Mouse (Mus musculus): ENCODE measurements around the gene Rprd1b. TPM values are rescaled to one million over a fixed set of nuclear protein-coding genes. Genes with fewer than 3 reads are reported as not detected.
A peak's percentile ranks its signal among the peaks of the same experiment; 100 is the strongest.

Gene Rprd1b
- polyA plus RNA-seq, 2 experiments, result 14.1 to 21.6 TPM

DNA sequence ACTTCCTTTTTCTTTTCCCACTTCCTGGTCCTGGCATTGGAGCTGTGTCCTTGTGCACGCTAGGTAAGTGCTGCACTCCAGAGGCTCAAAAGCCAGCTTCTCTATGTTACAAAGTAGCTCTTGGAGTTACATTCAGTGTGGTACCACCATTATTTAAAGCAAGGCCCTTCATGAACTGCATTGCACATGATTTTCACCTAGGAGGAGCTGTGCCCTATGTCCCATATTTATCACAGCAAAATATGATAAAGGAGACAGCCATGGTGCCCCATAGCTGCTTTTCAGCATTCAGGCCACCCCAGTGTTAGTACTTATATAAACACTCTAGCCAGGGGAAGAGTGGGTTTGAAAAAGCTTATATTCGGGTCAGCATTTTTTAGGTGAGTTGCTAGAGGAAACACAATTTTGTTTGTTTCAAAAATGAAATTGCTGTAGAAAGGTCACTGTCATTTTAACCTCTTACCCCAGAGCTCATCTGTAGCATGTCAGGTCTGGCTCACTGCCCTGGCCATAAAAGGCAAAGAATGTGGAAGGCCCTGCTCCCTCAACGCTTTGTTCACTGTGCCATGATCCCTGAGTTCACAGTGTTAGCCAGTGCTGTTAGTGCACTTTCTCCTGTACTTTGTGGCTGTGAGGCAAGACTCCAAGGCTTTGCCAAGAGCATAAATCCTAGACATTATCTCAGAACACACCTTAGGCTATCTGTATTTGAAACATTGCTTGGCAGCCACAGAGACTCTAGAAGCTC lies 42.8 kb downstream of the Rprd1b start:
- no peak for DNase-seq (ENCODE audit: low read depth in 3 of 3, low spot score in 3 of 3)
- no peaks in the 10 kb centered on the region for H3K4me1 ChIP-seq (replicated peaks; ENCODE audit: control insufficient read depth in 2 of 2, insufficient read depth in 2 of 2, low read length in 1 of 2)
- no peak overlapping the region for H3K4me3 ChIP-seq (ENCODE audit: insufficient read depth in 1 of 2, low read depth in 2 of 2, low read length in 2 of 2)
- peaks cover 44% of the 10 kb centered on the region for H3K36me3 ChIP-seq (replicated peaks; ENCODE audit: control insufficient read depth, insufficient read depth, low read depth)
- no peak overlapping the region for H3K9ac ChIP-seq (replicated peaks)
- TF ChIP-seq EP300 (IDR thresholded peaks at IDR 0.05; ENCODE audit: low read depth), result no peak
- no peak for TF ChIP-seq CTCF (IDR thresholded peaks at IDR 0.05; ENCODE audit: low read depth)
- no peaks in the 10 kb centered on the region for H3K9me3 ChIP-seq (ENCODE audit: control insufficient read depth, low read length)
- 80% methylated on average over 3 of the region's 3 CpGs for WGBS (ENCODE audit: insufficient replicate concordance)
- ATAC-seq (ENCODE audit: insufficient read depth), result no peak
- no peaks in the 10 kb centered on the region for H3K27me3 ChIP-seq (ENCODE audit: control insufficient read depth, insufficient read depth, low read length)
- H3K4me2 ChIP-seq (ENCODE audit: low read depth), result no peak overlapping the region
- no peak overlapping the region for H3K27ac ChIP-seq

DNA sequence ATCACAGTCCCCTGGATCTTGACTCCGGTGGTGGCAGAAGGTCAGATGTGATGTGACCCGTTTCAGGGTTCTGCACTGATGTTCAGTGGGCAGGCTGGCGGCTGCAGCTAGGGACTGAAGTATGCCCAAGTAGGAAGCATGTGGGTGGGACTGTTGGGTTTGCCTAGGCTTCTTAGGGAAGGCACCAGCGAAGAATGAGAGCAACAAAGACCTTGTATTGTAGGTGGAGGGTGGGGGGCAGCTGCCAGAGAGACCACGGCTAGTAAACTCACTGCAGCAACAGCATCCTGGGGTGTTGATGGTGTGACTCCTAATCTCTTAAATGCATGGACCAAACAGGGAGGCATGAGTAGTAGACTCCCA lies 43.3 kb downstream of the Rprd1b start:
- H3K36me3 ChIP-seq (replicated peaks; ENCODE audit: control insufficient read depth, insufficient read depth, low read depth), result peaks cover 45% of the 10 kb centered on the region
- no peak overlapping the region for H3K4me3 ChIP-seq (ENCODE audit: insufficient read depth in 1 of 2, low read depth in 2 of 2, low read length in 2 of 2)
- H3K9me3 ChIP-seq (ENCODE audit: control insufficient read depth, low read length), result no peaks in the 10 kb centered on the region
- no peaks in the 10 kb centered on the region for H3K27me3 ChIP-seq (ENCODE audit: control insufficient read depth, insufficient read depth, low read length)
- no peak overlapping the region for H3K9ac ChIP-seq (replicated peaks)
- WGBS (ENCODE audit: insufficient replicate concordance), result 85% methylated on average over 5 of the region's 5 CpGs
- DNase-seq (ENCODE audit: low read depth in 3 of 3, low spot score in 3 of 3) (no peak), ATAC-seq (ENCODE audit: insufficient read depth) (no peak)
- H3K4me2 ChIP-seq (ENCODE audit: low read depth), result no peak overlapping the region
- no peak overlapping the region for H3K27ac ChIP-seq
- TF ChIP-seq CTCF (IDR thresholded peaks at IDR 0.05; ENCODE audit: low read depth) (no peak), EP300 (IDR thresholded peaks at IDR 0.05; ENCODE audit: low read depth) (no peak)
- H3K4me1 ChIP-seq (replicated peaks; ENCODE audit: control insufficient read depth in 2 of 2, insufficient read depth in 2 of 2, low read length in 1 of 2), result no peaks in the 10 kb centered on the region

DNA sequence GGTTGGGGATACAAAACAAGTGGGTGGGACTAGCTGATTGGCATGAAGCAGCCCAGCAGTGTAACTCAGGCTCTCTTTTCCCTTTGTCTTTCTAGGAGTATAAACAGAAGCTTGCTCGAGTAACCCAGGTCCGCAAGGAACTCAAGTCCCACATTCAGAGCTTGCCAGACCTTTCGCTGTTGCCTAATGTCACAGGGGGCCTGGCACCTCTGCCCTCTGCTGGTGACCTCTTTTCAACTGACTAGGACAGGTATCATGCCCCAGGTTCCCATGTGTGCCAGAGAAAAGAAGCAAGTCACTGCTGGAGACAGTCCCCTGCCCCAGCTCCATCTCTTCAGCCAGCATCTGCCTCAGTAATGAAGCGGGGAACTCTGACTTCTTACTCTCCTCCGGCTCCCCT lies 46.5 kb downstream of the Rprd1b start:
- Histone ChIP-seq H3K4me1 (replicated peaks; ENCODE audit: control insufficient read depth in 2 of 2, insufficient read depth in 2 of 2, low read length in 1 of 2) (peaks cover 0 to 8% of the 10 kb centered on the region in 2 experiments; a peak in 1 of 4 replicates), H3K4me2 (ENCODE audit: low read depth) (no peak overlapping the region), H3K9me3 (ENCODE audit: control insufficient read depth, low read length) (no peaks in the 10 kb centered on the region), H3K36me3 (replicated peaks; ENCODE audit: control insufficient read depth, insufficient read depth, low read depth) (peaks cover 39% of the 10 kb centered on the region), H3K4me3 (ENCODE audit: insufficient read depth in 1 of 2, low read depth in 2 of 2, low read length in 2 of 2) (no peak overlapping the region), H3K27ac (no peak overlapping the region), H3K9ac (replicated peaks) (no peak overlapping the region), H3K27me3 (ENCODE audit: control insufficient read depth, insufficient read depth, low read length) (no peaks in the 10 kb centered on the region)
- ATAC-seq (ENCODE audit: insufficient read depth) (no peak), DNase-seq (ENCODE audit: low read depth in 3 of 3, low spot score in 3 of 3) (no peak)
- 89% methylated on average over 5 of the region's 5 CpGs for WGBS (ENCODE audit: insufficient replicate concordance)
- TF ChIP-seq CTCF (IDR thresholded peaks at IDR 0.05; ENCODE audit: low read depth), result 0 out of 2 replicates have a peak, but pooled peaks have one; percentile 2
- TF ChIP-seq EP300 (IDR thresholded peaks at IDR 0.05; ENCODE audit: low read depth), result no peak

DNA sequence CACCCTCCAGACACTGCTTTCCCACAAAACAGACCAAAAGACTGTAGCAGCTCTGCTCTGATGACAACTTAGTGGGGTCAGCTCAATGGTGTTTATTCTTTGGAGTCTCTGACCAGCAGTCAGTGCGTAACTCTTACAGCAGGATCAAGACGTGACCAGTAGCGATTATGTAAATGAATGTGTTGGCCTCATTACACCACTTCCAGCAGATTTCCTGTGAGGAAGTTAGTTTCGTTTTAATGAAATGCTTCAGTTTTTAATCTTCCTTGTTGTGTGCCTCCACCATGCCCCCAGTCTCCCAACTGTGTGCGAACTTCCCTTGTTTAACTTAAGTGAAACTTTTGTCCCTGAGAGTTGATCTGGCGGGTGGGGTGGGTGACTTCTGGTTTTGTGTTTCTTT lies 48.4 kb downstream of the Rprd1b start:
- Histone ChIP-seq H3K27me3 (ENCODE audit: control insufficient read depth, insufficient read depth, low read length) (no peaks in the 10 kb centered on the region), H3K36me3 (replicated peaks; ENCODE audit: control insufficient read depth, insufficient read depth, low read depth) (peaks cover 28% of the 10 kb centered on the region), H3K27ac (no peak overlapping the region), H3K9me3 (ENCODE audit: control insufficient read depth, low read length) (no peaks in the 10 kb centered on the region), H3K4me1 (replicated peaks; ENCODE audit: control insufficient read depth in 2 of 2, insufficient read depth in 2 of 2, low read length in 1 of 2) (peaks cover 0 to 13% of the 10 kb centered on the region in 2 experiments; a peak in 2 of 4 replicates), H3K4me3 (ENCODE audit: insufficient read depth in 1 of 2, low read depth in 2 of 2, low read length in 2 of 2) (no peak overlapping the region), H3K4me2 (ENCODE audit: low read depth) (no peak overlapping the region), H3K9ac (replicated peaks) (no peak overlapping the region)
- WGBS (ENCODE audit: insufficient replicate concordance), result 72% methylated on average over 6 of the region's 6 CpGs
- TF ChIP-seq CTCF (IDR thresholded peaks at IDR 0.05; ENCODE audit: low read depth) (no peak), EP300 (IDR thresholded peaks at IDR 0.05; ENCODE audit: low read depth) (no peak)
- ATAC-seq (ENCODE audit: insufficient read depth) (no peak), DNase-seq (ENCODE audit: low read depth in 3 of 3, low spot score in 3 of 3) (no peak)

DNA sequence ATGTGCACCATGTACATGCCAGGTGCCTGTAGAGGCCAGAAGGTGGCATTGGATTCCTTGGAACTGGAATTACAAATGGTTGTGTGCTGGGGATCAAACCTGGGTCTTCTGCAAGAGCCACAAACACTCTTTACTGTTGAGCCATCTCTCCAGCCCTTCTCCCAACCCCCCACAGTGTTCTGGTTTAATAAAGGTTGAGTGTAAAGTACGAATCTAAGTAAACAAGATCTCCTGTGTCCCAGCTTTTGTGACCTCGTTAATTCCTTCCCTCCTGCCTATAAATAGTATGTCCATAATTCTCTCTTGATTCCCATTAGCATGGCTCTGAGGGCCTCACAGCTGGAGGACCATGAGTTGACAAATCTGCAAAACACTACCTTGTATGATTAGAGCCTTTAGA lies 49.7 kb downstream of the Rprd1b start:
- Histone ChIP-seq H3K9me3 (ENCODE audit: control insufficient read depth, low read length) (no peaks in the 10 kb centered on the region), H3K9ac (replicated peaks) (no peak overlapping the region), H3K36me3 (replicated peaks; ENCODE audit: control insufficient read depth, insufficient read depth, low read depth) (peaks cover 24% of the 10 kb centered on the region), H3K4me1 (replicated peaks; ENCODE audit: control insufficient read depth in 2 of 2, insufficient read depth in 2 of 2, low read length in 1 of 2) (peaks cover 0 to 13% of the 10 kb centered on the region in 2 experiments; a peak in 2 of 4 replicates), H3K27ac (no peak overlapping the region), H3K4me2 (ENCODE audit: low read depth) (no peak overlapping the region), H3K27me3 (ENCODE audit: control insufficient read depth, insufficient read depth, low read length) (no peaks in the 10 kb centered on the region), H3K4me3 (ENCODE audit: insufficient read depth in 1 of 2, low read depth in 2 of 2, low read length in 2 of 2) (no peak overlapping the region)
- no peak for ATAC-seq (ENCODE audit: insufficient read depth)
- DNase-seq (ENCODE audit: low read depth in 3 of 3, low spot score in 3 of 3), result no peak
- 76% methylated on average over 2 of the region's 2 CpGs for WGBS (ENCODE audit: insufficient replicate concordance)
- no peak for TF ChIP-seq CTCF (IDR thresholded peaks at IDR 0.05; ENCODE audit: low read depth)
- TF ChIP-seq EP300 (IDR thresholded peaks at IDR 0.05; ENCODE audit: low read depth), result no peak

All from liver, embryonic 14.5 days (tissue).